Mouse (Mus musculus) lung, postnatal 0 days (tissue): ENCODE measurements around the gene Abhd8. TPM values are rescaled to one million over a fixed set of nuclear protein-coding genes. Genes with fewer than 3 reads are reported as not detected.

Source experiments
- ATAC-seq: fragments of 200-750 bp; cut with Nextera tagmentation; 2 replicates; pipeline ENCODE4 v1.8.0; 2017; ENCODE audit warnings: moderate library complexity
- DNase-seq: peaks from one replicate; pipeline ENCODE4 v3.0.0-alpha.2; 2016; ENCODE audit warnings: low spot score
- H3K27ac ChIP-seq: fragments of 300-500 bp; sonication (generic); 2 replicates; pipeline ENCODE4 v1.5.1; 2014; ENCODE audit warnings: antibody characterized with exemption, mild to moderate bottlenecking, low read length, mixed read lengths
- H3K27me3 ChIP-seq: fragments of 300-500 bp; sonication (generic); replicated peaks from 2 replicates; pipeline ENCODE4 v1.6.1; 2014; ENCODE audit warnings: low read length, mixed read lengths; ENCODE audit not compliant: insufficient read depth
- H3K36me3 ChIP-seq: fragments of 300-500 bp; sonication (generic); 2 replicates; pipeline ENCODE4 v1.6.1; 2014; ENCODE audit warnings: low read length, mixed read lengths; ENCODE audit not compliant: insufficient read depth
- H3K4me1 ChIP-seq: fragments of 300-500 bp; sonication (generic); 2 replicates; pipeline ENCODE4 v1.6.1; 2014; ENCODE audit warnings: antibody characterized with exemption, low read depth, low read length, mixed read lengths; ENCODE audit not compliant: insufficient read depth
- H3K4me2 ChIP-seq: fragments of 300-500 bp; sonication (generic); replicated peaks from 2 replicates; pipeline ENCODE4 v1.6.1; 2014; ENCODE audit warnings: low read depth, mild to moderate bottlenecking, low read length, moderate library complexity, mixed read lengths
- H3K4me3 ChIP-seq: fragments of 300-500 bp; sonication (generic); 2 replicates; pipeline ENCODE4 v1.5.1; 2014; ENCODE audit warnings: low read depth, low read length
- H3K9ac ChIP-seq: fragments of 300-500 bp; sonication (generic); replicated peaks from 2 replicates; pipeline ENCODE4 v1.6.1; 2014; ENCODE audit warnings: low read depth, mild to moderate bottlenecking
- H3K9me3 ChIP-seq: fragments of 300-500 bp; sonication (generic); 2 replicates; pipeline ENCODE4 v1.6.1; 2016; ENCODE audit warnings: low read length, mixed read lengths
- CTCF ChIP-seq: IDR thresholded peaks from 2 replicates; pipeline ENCODE4 v1.5.1; 2016; ENCODE audit warnings: antibody characterized with exemption, mild to moderate bottlenecking
- EP300 ChIP-seq: IDR thresholded peaks from 2 replicates; pipeline ENCODE4 v1.6.1; 2016; ENCODE audit warnings: antibody characterized with exemption, mild to moderate bottlenecking, control low read depth
- WGBS: fragments of 180-500 bp; shearing (Covaris S2); extraction: QIAGEN DNeasy Blood & Tissue Kit; methylation state at CpG from one replicate; pipeline ENCODE4 v1.1.7; 2014; 5-methylcytosine and 5-hydroxymethylcytosine counted together
- polyA plus RNA-seq: library from polyadenylated mRNA; unstranded; fragments of >200 nt; fragmentation: Nextera tagmentation; extraction: Ambion mirVana; gene quantifications from 2 replicates; pipeline ENCODE4 v1.2.1, GENCODE M21; 2015

Gene Abhd8
- polyA plus RNA-seq, 1 experiment from 2014 or later = 23.8 TPM

DNA sequence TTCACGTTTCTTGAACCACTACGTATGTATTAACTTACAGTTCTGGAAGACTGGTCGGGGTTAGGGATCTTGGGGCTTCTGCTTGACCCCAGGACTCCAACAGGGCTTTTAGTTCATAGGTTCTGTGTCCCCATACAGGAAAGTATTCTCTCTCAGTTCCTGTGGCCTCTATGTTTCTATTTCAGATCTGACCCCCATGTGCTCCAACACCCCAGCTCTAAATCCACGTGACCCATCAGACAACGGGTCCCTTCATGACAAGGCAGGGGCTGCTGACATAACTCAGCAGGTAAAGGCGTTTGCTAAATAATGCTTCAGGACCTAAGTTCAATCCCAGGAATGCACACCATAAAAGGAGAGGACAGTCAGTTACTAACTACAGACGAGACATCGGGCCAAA, 2.3 kb upstream of the Abhd8 start:
- no peak for ATAC-seq
- WGBS = 77% methylated on average over 8 of the region's 8 CpGs
- H3K4me1 ChIP-seq = peaks cover 22% of the 10 kb centered on the region; the same call in 1 of the 2 replicates
- H3K4me3 ChIP-seq = peak overlapping the region; percentile 54; the same call in 1 of the 2 replicates
- no peaks in the 10 kb centered on the region for H3K36me3 ChIP-seq
- no peaks in the 10 kb centered on the region for H3K9me3 ChIP-seq
- DNase-seq = no peak
- no peak overlapping the region for H3K9ac ChIP-seq
- H3K27me3 ChIP-seq = no peaks in the 10 kb centered on the region
- TF ChIP-seq EP300 = no peak
- H3K4me2 ChIP-seq = peak overlapping the region; percentile 98; the same call in 1 of the 2 replicates
- no peak overlapping the region for H3K27ac ChIP-seq

DNA sequence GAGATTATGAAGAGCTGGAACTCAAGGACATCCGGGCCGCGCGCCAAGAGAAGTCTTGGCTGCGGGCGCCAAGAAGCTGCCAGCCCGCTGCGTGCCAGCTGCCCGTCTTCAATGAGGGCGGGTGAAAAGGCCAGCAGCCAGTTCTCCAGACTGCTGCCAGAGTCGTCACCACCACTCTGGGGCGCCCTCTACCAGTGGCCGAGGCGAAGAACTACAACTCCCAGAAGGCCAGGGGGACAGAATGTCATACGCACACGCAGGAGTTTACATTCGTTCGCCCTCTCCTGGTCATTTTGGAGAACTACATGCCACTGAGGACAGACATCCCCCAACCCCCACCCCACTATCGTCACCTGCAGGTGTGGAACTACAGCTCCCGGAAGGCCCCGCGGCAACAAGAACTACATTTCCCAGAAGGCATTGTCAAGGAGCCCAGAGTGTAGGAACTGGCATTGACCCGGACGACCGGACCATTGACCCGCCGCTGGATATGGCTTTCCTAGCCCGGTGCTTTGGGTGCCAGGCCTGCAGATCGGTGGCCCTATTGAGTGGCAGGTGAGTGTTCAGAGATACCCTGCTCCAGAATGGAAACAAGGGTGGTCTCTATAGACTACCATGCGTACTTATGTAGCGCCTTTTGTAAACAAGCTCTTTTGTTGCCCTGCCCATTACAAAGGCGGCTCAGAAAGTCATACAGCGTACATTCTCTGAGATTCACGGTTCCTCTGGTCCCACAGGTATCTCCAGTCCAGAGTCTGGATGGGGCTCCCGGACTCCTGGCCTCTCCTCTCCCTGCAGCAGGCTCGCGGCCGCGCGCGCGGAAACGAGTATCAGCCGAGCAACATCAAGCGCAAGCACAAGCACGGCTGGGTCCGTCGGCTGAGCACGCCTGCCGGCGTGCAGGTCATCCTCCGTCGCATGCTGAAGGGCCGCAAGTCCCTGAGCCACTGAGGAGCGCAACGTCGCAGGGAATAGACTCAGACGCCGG, 1.4 kb upstream of the Abhd8 start, which contains the start of gene Mrpl34:
TSS of gene Mrpl34 (plus strand) at position 447 of the 988 bp plus-strand sequence.
- DNase-seq (peak; percentile 99), ATAC-seq (peak; percentile 86)
- H3K4me2 ChIP-seq = peak within 1 kb of the TSS; percentile 98
- H3K4me1 ChIP-seq = peaks cover 22% of the 10 kb centered on the region; the same call in 1 of the 2 replicates
- peak; percentile 33; the same call in 1 of the 2 replicates for TF ChIP-seq EP300
- peak; percentile 99 for TF ChIP-seq CTCF
- no peaks in the 10 kb centered on the region for H3K9me3 ChIP-seq
- peak within 1 kb of the TSS; percentile 58 for H3K27ac ChIP-seq
- under 1% methylated on average over 59 of the region's 59 CpGs for WGBS
- peak within 1 kb of the TSS; percentile 67 for H3K4me3 ChIP-seq
- H3K9ac ChIP-seq = peak within 1 kb of the TSS; percentile 50
- no peaks in the 10 kb centered on the region for H3K36me3 ChIP-seq
- H3K27me3 ChIP-seq = no peaks in the 10 kb centered on the region

DNA sequence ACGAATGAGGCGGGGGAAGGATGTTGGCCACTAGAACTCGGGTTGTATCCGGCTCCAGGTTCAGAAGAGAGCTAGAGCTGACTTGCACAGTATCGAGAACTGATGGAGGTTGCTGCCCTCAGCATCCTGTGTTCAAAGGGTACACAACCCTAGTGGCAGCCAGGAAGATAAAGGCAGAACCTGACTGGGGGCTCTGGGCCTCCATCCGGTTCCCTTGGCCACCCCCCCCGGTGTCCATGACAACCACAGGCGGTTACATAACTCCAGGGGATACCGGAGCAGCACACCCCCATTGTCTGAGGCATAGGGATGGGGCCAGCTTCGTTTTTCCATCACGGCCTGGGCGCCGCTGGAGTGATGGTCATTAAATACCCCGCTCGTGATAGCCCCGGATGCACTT, 669 bp downstream of the Abhd8 start:
- peak overlapping the region; percentile 98 for H3K4me2 ChIP-seq
- 3% methylated on average over 16 of the region's 16 CpGs for WGBS
- DNase-seq (peak; percentile 56), ATAC-seq (no peak)
- no peaks in the 10 kb centered on the region for H3K9me3 ChIP-seq
- peaks cover 22% of the 10 kb centered on the region; the same call in 1 of the 2 replicates for H3K4me1 ChIP-seq
- no peaks in the 10 kb centered on the region for H3K27me3 ChIP-seq
- peak overlapping the region; percentile 56; the same call in 1 of the 2 replicates for H3K9ac ChIP-seq
- peak overlapping the region; percentile 67 for H3K4me3 ChIP-seq
- no peak for TF ChIP-seq EP300
- TF ChIP-seq CTCF = no peak
- H3K27ac ChIP-seq = no peak overlapping the region
- no peaks in the 10 kb centered on the region for H3K36me3 ChIP-seq

DNA sequence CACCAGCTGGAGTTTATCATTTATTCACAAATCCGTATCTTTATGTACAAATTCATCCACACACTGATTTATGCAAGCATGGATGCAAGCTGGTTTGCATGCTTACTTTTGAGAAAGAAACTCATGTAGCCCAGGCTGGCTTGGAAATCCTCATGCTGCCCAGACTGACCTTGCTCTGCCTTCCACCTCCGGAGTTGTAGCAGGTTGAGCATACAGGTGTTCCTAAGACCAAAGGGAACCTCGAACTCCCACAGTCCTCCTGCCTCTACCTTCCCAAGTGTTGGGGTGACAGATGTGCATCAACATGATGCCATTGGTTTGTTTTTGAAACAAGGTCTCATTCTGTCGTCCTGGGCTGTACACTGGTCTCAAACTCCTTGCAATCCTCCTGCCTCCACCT, 1.3 kb downstream of the Abhd8 start:
- 67% methylated on average over 4 of the region's 4 CpGs for WGBS
- H3K27ac ChIP-seq = no peak overlapping the region
- H3K27me3 ChIP-seq = no peaks in the 10 kb centered on the region
- H3K9ac ChIP-seq = no peak overlapping the region
- no peak for DNase-seq
- TF ChIP-seq CTCF = no peak
- no peak for TF ChIP-seq EP300
- H3K4me3 ChIP-seq = no peak overlapping the region
- no peak overlapping the region for H3K4me2 ChIP-seq
- ATAC-seq = no peak
- no peaks in the 10 kb centered on the region for H3K36me3 ChIP-seq
- peaks cover 22% of the 10 kb centered on the region; the same call in 1 of the 2 replicates for H3K4me1 ChIP-seq
- H3K9me3 ChIP-seq = no peaks in the 10 kb centered on the region

DNA sequence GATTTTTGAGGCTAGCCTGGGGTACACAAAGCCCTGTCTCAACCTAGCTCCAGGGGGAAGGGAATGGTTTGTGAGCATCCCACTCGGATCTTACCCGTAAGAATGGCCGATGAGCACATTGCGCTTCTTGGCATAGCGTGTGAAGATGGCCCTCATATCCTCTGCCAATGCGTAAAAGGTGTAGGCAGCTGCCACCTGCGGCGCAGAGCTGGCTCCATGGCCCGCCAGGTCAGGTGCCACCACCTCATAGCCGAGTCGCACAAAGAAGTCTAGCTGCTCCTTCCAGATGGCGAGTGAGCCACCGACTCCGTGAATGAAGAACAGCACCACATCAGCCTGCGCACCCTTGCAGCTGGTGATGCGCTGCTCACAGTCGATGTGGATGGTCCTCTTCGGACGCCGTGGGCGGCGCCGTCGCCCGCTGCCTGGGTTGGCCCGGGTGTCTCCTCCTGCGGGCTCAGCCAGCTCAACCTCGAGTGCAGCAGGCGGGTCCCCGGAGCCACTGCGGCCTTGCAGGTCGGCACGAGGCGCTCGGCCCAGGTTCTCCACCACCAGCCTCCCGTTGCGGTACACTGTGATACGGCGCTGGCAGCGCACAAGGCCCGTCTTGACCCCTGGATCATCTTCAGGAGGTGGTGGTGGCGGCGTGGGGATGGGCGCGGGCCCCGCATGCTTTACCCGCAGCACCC, 2.2 kb downstream of the Abhd8 start:
- H3K9ac ChIP-seq = no peak overlapping the region
- ATAC-seq (no peak), DNase-seq (no peak)
- no peaks in the 10 kb centered on the region for H3K9me3 ChIP-seq
- no peak overlapping the region for H3K27ac ChIP-seq
- 87% methylated on average over 45 of the region's 47 CpGs for WGBS
- H3K27me3 ChIP-seq = no peaks in the 10 kb centered on the region
- H3K4me3 ChIP-seq = no peak overlapping the region
- no peaks in the 10 kb centered on the region for H3K36me3 ChIP-seq
- no peak overlapping the region for H3K4me2 ChIP-seq
- peaks cover 22% of the 10 kb centered on the region; the same call in 1 of the 2 replicates for H3K4me1 ChIP-seq
- TF ChIP-seq EP300 = no peak
- TF ChIP-seq CTCF = no peak

DNA sequence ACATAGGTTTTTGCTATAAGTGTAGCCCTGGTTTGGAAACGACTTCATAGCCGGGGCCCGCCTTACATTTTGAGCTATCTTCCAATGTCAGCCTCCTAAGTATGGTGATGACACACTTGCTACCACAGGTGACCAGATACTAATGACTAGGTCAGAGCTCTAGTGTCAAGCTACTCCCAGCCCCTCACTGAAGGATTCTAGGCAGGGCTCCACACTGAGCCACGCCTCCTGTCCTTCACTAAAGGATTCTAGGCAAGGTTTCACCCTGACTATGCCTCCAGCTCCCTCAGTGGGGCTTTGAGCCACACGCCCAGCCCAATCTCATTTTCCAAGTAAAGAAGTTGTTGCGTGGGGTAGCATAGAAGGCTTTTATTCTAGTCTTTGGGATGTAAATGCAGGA, 2.7 kb downstream of the Abhd8 start:
- no peak overlapping the region for H3K4me3 ChIP-seq
- no peak for DNase-seq
- 92% methylated on average over 6 of the region's 6 CpGs for WGBS

More for the DNA sequence above, 2.7 kb downstream of the Abhd8 start:
- no peak for ATAC-seq
- no peak overlapping the region for H3K27ac ChIP-seq
- no peaks in the 10 kb centered on the region for H3K27me3 ChIP-seq
- no peak overlapping the region for H3K4me2 ChIP-seq
- peaks cover 20% of the 10 kb centered on the region; the same call in 1 of the 2 replicates for H3K4me1 ChIP-seq
- no peak for TF ChIP-seq EP300
- no peak overlapping the region for H3K9ac ChIP-seq
- no peaks in the 10 kb centered on the region for H3K9me3 ChIP-seq
- H3K36me3 ChIP-seq = no peaks in the 10 kb centered on the region
